Comparison of ENCODE assay signal across 26 mouse cellular contexts in genomic region chr16:22674164-22674563, GRCm38 (mm10).
"Had no signal": no experiment of that assay in that cellular context is flagged by ENCODE, and none has a peak within 500 bp of the region (broad histone marks: within the 10 kb centered on the region; RNA-seq: fewer than 3 reads in every experiment).

No protein-coding gene starts in this region.

- H3K27ac ChIP-seq: gastrocnemius, adult 2 months; heart, adult 2 months; heart, embryonic 13.5 days; heart, embryonic 15.5 days; hindbrain, embryonic 10.5 days; hindbrain, embryonic 12.5 days; hindbrain, embryonic 14.5 days; intestine, embryonic 15.5 days; limb, embryonic 13.5 days; limb, embryonic 15.5 days; liver, embryonic 12.5 days; liver, embryonic 14.5 days had no signal

- H3K4me3 ChIP-seq: gastrocnemius, adult 2 months; heart, adult 2 months; heart, embryonic 13.5 days; heart, embryonic 15.5 days; hindbrain, embryonic 10.5 days; hindbrain, embryonic 12.5 days; intestine, embryonic 15.5 days; limb, embryonic 13.5 days; limb, embryonic 15.5 days; liver, embryonic 12.5 days had no signal

- DNase-seq: gastrocnemius, adult 2 months; gastrocnemius, postnatal 10 days; gastrocnemius, postnatal 25 days; heart, adult 2 months; heart, postnatal 14 days; heart, postnatal 36 days; kidney, adult 18-20 months; kidney, adult 8-10 months; kidney, postnatal 10 days; kidney, postnatal 25 days; kidney, postnatal 4 days; layer of hippocampus, postnatal 36 days; left cerebral cortex, postnatal 4 days had no signal

- ATAC-seq: hindbrain, embryonic 16.5 days; inflammation-experienced regulatory T-cells, adult 6 months; intestine, embryonic 15.5 days; intestine, postnatal 0 days; liver, embryonic 12.5 days had no signal
